Mouse (Mus musculus): ENCODE results near the gene Fbxl19.

DNA sequence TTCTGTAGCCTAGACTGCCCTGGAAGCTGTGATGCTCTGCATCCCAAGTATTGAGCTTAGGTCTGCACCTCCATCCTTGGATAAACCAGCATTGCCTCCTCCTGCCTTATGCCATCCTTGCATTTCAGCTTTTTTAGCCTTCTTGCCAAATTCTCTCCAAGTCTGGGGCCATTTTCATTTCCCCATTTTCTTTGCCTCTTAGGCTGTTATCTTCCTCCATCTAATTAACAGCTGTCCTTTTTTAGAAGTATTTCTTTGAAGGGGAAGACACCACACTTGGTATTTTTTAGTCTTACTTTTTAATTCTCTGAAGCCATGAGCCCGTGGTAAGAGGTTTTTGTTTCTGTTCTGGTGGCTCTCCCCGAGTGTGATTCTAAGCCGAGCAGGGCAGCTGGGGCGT, 19.3 kb downstream of the Fbxl19 start:
- TF ChIP-seq NANOG (IDR thresholded peaks at IDR 0.05; ENCODE audit: borderline replicate concordance, low read length) (no peak), CTCF (conservative IDR thresholded peaks at IDR 0.05; ENCODE audit: low read length) (no peak)

All from E14TG2a.4 (cell line).